Mouse (Mus musculus) layer of hippocampus, adult 11-12 months (tissue): ENCODE results near the gene Alg2.

ENCODE experiments used
- DNase-seq: peaks from one replicate; pipeline ENCODE4 v3.0.0; 2022; ENCODE audit warnings: low spot score

The Alg2 gene

DNA sequence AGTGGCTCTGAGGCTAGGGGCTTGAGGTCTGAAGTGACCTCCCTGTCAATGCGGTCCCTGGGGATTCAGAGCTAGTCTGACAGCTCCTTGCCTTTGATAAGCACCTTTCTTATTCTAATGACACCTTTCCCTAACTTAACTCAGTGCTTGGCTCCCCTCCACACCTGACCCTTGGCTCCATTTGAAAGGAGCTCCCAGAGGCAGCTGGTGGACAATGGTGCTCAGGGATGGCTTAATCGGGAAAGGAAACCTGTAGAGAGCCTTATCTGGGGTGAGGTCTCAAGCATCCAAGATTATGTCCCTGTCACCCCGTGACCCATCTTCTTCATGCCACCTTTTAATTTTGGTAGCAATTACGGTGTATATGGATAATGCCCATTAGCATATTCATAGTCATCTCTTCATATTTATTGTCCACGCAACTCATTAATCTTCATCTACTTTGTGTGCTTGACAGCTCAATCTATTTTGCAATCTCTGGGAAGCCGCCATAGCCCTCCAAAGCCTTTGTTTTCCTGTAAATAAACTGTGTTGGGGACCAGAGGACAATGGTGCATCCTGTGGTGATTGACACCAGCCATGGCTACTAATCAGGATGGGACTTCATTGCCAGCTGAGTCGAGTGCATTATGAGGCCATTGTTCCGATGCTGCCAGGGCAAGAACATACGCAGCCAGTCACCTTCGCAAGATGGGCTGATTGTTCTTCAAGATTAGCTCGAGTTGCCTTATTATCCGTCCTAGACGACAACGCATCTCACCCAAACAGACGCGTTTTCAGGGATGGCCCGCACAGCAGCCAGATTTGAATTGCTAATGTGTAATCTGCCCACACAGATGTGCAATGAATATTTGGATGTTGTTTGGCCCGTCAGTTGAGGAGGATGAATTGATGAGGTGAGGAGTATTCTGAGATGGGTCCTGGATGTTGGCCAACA lies 24.3 kb downstream of the Alg2 start:
- no peak for DNase-seq

DNA sequence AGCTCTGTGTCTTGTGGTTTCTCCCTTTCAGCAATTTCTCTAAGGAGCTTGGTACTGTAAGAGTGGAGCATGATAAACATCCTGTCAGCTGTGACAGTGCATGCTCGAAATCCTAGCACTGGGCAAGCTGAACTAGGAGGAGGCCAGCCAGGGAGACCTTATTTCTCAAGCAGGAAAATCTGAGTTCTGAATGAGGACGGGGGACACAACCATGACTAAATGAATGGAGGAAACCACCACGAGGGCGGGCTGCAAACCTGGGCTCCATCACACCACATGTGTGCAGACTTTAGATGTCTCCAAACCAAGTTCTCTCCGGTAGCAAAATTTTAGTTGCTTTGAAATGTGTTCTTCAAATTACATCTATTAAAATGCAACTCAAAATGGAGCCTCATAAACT lies 25.0 kb downstream of the Alg2 start:
- no peak for DNase-seq

DNA sequence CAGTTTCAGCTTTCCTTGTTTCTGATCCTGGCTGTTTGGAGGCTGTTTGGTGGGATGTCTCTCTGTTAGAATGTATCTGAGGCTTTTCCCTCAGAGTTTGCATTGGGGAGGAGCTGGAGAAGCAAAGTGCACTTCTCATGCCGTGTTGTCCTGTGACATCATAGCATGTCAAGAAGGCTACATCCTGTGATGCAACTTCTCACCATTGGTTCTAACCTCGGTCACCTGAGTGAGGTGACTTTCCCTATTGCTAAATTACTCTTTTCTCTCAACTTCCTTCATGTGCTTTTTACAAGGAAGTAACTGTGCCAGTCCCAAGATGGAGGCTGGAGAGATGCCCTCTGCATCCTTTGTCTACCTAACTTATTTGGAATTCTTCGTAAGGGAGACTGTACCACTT lies 25.6 kb downstream of the Alg2 start:
- no peak for DNase-seq

DNA sequence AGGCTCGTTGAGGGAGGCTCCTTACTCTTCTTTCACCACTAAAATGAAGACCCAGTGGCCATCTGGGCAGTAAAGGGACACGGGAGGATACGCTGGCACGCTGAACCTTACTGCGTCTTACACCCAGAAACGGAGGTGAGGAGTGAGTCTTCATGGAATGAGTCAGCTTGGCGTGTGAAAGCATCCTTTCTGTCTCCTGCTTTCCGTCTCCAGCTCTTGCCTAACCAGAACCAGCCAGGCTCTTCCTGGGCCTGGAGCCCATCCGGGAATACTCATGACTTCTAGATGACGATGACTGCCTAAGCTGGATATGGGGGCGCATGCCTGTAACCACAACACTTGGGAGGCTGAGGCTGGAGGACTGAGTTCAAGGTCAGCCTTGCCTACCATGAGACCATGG lies 33.2 kb downstream of the Alg2 start:
- DNase-seq, result no peak

DNA sequence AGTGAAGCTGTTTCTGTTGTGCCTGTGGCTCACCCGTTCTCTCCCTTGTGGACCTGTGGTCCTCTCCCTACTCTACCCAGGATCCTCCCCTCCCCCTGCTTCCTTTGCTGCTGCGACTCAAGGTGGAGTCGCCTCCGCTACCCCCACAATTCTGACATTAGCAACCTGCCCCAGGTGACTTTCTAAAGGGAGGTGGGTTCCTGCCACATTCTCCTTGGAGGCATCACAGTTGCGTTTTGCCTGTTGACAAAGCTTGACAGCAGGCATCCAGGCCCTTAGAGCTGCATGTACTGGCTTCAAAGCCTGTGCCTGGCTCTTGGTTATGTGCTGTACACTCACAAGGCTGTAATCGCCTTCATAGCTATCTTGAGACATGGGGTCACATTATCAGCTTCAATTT lies 35.2 kb downstream of the Alg2 start:
- DNase-seq, result no peak

DNA sequence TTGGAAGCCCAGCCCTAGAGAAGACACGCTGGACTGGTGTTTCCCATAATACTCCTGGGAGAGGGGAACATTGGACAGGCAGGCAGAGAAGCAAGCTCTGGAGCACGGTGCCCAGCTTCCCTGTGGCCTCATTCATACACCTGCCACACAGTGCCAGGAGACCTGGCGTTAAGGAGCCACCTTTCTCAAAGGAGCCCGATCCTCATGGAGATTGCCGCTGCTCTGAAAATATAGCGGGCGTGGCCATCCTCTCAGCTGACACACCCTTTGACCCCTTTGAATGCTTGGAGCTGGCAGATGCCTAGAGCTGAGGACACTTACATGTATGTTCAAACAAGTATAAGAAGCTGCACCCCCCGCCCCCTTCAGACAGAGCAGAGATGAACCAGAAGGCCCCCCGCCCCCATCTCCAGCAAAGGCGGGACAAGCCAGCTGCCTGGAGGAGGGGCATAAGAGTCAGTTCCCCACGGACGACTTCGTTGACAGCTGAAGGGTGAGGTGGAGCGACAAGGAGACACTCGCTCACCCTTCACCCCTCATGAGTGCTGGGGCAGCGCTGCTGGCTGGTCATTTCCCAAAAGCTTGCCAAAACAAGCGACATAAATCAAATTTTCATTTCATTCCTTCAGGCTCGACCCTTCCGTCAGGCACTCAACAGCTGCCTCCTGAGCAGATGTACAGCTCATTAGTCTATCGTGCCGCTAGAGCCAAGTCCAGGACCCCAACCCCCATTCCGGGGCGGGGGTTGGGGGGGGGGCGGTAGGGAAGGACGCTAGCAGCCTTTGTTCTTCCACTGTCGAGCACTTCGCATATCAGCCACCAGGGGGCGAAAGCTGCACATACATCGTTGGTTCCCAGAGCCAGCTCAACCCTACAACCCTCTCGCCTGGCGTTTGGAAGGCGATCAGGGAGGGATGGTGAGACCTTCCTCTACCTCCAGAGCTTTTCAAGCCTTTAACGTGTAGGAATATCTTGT lies 36.5 kb downstream of the Alg2 start:
- peak; percentile 91 for DNase-seq

DNA sequence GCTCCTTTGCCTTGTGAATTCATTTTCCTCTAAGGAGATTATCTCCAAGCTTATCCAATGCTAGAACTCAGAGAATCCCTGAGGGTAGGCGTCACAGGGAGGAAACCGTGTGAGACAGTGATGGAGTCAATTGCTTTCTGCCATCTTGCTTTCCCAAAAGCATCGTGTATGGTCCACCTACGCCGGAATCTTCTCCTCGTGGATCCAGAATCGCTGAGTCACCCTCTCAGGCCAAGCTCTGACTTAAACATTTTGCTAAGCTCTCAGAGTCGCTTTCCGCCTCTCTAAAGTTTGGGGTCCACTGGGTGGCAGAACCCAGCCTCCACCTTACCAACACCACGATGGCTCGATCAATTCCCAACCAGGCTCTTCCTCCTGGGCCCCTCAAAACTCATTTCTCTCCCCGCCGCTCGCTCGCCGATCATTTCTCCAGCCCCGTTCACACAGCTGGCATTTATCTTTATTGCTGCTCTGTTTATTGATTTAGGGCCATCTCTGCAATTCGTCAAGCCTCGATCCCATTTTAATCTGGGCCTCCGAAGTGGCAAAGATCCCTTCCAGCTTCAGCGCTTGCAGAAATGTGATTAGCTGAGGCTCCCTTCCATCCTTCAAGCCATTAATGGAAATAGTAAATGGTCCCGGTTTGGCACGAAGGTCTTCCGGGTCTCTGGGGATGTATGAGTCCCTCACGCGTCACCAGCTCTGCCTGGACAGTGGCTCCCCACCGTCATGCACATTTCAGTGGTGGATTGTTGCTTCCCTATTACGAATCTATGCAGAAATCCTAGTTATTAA lies 38.4 kb downstream of the Alg2 start:
- no peak for DNase-seq

DNA sequence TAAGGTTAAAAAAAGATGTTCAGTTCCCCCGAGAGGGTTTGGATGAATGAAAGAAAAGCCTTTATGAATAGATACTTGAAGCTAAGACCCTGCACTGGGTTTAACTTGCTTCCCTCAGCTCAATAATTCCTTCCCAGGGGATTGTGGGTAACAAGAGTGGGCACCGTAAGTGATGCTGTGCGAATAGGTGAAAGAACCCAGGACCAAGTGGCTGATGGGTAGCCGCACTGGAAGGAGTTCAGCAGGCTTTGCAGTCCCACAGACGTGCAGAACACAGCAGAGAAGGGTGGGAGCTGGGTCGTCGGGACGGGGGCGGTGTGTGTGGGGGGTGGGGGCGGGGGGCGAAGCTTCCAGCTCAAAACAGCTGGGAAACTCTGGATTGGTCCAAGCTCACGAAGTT lies 39.0 kb downstream of the Alg2 start:
- DNase-seq, result no peak

DNA sequence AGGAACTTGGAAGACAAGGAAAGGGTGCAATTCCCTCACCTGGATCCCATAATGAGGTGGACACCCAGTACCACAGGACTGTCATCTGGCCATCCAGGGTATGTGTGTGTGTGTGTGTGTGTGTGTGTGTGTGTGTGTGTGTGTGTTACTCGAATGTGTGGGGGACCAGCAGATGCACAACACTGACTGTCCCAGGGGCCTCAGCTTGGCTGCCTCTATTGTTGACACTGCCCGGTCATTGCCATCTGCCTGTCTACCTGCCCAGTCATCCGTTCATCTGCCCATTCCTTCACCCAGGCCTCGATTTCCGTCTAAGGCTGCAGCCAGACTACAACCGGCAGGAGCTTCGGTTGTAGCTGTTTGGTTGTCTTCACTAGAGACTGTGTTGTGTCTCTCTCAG lies 41.4 kb downstream of the Alg2 start:
- DNase-seq, result no peak

DNA sequence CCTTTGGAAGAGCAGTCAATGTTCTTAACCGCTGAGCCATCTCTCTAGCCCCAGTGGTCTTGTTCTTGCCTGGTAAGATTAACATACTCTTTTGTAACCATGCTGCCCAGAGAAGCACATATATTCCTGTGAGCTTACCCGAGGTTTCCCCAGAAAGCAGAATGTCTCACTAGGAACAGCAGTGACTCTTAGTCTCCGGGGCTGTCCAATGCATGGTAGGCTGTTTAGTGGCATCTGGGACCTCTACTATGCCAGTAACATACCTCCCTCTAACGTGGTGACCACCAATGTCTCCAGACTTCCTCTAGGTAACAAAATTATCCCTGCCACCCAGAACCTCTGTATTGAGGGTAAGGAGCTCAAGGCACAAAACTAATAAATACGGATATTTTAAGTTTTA lies 43.1 kb downstream of the Alg2 start:
- DNase-seq, result no peak

DNA sequence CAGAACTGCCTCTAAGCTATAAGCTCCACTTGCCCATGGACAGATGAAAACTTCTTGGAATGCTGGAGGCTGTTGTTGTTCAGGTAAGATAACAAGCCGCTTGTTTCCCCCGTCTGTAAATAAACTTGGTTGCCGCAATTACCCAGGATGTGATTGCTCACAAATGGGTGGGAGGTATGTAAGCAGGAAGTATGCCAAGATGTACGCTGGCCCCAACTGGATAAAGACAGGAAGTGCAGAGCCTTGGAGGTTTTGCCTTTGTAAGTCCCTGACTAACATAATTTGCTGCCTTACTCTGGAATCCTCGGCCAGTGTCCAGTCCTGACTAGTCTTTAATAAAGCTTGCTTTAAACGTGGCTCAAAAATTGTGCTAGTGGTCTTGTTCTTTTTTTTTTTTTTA lies 43.6 kb downstream of the Alg2 start:
- DNase-seq, result no peak

DNA sequence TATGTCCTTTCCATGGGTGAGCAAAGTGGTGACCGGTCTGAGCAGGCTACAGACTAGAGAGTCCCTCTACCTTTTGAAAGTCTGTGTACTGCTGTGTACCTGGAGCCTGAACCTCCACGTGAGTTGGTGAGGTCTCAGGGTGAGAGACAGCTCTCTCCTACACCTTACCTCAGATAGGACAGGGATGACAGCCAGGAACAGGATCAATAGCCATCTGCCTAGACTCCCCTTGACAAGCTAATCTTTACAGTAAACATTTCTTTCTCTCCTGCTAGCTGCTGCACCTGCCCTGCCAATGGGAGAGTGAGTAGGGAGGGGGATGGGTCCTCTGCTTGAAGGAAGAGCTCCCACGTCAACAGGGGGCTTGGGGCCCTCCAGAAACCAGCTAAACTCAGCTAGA lies 46.5 kb downstream of the Alg2 start:
- no peak for DNase-seq

DNA sequence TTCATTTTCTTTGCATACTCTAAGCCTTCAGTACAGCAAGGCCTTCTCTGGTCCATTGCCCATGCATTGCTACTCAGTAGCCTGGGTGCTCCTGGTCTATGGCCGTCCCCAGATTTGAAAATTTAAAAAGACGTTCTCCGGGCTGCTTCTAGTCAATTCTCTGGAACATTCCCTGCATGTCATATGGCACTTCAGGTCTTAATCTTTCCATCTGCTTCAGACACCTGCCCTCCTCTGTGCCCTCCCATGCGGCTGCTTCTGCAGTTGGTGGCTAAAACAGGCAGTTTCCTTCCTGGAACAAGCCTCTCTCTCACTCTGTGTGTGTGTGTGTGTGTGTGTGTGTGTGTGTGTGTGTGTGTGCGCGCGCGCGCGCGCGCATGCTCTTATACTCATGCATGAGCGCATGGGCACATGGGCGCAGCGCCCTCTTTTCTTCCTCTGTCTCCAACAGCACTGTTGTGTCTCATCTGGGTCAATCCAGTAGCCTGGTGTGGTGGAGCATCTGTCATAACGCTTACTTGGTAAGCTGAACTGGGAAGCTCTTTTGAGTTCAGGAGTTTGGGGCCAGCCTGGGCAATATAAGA lies 48.8 kb downstream of the Alg2 start:
- no peak for DNase-seq

DNA sequence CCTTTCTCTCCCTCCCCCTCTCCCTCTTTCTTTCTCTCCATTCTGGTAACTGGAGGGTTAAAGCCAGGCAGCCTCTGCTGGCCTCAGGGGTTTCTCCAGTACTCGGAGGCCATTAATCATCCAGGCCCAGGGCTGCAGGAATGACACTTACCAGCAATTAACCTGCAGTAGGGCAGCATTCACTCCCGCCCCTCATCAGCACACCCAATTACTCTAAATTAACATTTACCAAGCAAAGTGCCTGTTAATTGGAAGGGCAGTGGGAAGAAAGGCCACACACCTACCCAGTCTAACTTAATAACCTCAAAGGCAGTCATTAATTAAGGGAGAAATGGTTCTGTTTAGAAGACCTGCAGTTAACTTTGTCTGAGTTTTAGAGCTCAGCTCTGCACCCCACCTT lies 49.8 kb downstream of the Alg2 start:
- no peak for DNase-seq

DNA sequence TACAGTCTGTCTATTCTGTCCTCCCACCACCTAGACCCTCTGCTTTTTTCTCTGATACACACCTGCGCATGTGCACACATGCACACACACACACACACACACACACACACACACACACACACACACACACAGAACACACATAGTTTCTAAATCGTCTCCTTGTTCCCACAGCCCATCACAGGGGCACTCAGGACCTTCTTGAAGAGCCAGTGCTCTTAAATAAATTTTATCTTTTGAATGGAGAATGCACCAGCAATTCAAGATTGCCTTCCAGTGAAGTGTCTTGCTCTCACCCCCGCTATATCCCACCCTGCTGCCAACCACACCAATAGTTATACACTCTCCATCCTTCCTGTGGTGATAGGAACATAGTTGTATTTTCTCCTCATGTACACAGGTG lies 51.2 kb downstream of the Alg2 start:
- DNase-seq, result no peak

DNA sequence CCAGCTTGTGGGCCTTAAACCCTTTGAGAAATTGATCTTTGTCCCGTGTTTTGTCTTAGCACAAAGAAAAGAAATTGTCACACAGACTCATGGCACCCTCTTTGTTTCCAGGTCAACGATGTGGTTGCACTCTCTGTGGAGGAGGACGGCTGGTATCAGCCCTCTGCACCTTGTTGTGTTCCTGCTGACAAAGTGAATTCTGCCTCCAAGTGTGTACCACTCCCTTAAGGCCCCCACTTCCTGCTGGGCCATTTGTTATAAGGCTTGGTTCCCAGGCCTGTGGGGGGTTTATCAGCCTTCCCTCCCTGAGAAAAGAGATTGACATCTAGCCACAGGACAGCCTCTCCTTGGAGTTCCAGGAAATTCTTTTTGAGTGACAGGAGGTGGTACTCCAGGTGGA lies 51.9 kb downstream of the Alg2 start:
- DNase-seq, result no peak

DNA sequence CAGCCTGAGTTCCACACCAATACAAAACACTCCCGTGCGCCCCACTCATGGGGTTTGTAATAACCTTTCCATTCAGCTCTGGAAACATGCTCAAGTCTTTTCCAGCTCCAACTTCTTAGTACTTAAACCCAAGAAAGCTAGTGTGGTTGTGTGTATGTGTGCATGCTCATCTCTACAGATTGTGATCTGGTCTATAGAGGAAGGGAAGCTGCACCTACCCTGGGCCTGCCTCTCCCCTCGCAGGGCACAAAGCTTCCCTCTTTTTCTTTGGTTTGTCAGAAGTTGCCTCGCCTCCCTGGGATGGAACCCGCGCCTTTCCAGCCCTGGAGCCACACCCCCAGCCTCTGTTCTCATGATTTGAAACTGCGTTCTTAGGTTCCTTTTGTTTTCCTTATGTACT lies 53.9 kb downstream of the Alg2 start:
- no peak for DNase-seq

DNA sequence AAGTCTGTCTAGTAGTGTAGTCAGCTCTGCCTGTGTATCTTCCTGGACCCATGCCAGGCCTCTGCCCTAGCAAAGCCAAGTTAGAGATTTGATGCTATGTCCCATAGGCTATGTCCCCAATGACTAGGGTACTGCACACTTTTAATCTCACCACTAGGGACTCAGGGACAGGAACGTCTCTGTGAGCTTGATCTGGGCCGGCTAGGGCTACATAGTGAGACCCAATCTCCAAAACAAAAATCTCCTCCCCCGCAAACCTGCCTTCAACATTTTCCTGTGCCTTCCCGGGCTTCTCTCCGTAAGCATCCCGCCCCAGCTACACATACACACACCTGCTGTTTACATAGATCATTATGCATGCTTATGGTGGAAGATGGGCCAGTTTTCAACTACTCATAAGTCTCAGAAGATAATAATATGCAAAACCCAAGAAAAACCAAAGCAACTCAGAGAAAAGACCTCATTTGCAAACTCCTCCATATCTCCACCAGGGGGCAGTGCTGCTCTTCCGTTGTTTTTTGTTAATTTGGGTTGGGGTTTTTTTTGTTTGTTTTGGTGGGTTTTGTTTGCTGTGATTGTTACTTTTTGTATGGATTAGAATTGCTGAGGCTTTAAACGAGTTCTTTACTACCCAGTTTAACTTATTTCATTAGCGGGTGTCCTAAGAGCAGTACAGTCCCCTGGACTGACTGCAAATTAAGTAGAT lies 54.7 kb downstream of the Alg2 start:
- DNase-seq, result peak; percentile 42

DNA sequence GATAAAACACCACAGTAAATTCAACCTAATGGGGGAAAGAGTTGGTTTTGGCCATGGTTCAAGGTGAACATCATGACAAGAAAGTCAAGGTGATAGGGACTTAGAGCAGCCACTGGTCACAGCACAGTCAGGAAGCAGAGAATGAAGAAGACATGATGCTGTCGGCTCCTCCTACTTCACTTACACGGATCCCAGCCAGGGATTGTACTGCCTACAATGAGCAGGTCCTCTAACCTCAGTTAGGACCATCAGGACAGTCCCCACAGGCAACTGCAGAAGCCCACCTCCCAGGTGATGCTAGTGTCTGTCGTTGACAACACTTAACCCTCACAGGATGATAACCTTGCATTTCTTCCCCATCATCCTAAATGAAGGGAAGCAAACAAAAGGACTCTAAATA lies 56.3 kb downstream of the Alg2 start:
- DNase-seq, result no peak
